Mouse (Mus musculus) adrenal gland, postnatal 4 days (tissue): Measurements from ENCODE around the gene Zfp936. TPM values are rescaled to one million over a fixed set of nuclear protein-coding genes. Genes with fewer than 3 reads are reported as not detected.
"Not testable (repeated sequence)": the region's sequence is repeated elsewhere in the genome, so short reads cannot be mapped to it uniquely, and the experiment has no call there.

Source experiments
- DNase-seq, 2 experiments: peaks; one replicate each; pipeline ENCODE4 v3.0.0; 2021 to 2022; ENCODE audit warnings: low spot score in 2 of 2, mixed read lengths in 2 of 2
- long read RNA-seq, 2 experiments: library from polyadenylated mRNA; stranded (forward); transcript quantifications; one replicate each; pipeline ENCODE4 v2.0.0; 2021
- microRNA-seq: library from miRNA; unstranded; fragments of <30 nt; microRNA quantifications from one replicate; pipeline ENCODE4 v1.2.0, GENCODE M21; 2021
- total RNA-seq, 2 experiments: library from RNA; stranded (reverse); gene quantifications; 2 replicates each; pipeline ENCODE4 v1.2.3; 2021

Zfp936 gene
- total RNA-seq = not detected
- long read RNA-seq, experiment 1 = 0 reads
- long read RNA-seq, experiment 2 = 0 reads

DNA sequence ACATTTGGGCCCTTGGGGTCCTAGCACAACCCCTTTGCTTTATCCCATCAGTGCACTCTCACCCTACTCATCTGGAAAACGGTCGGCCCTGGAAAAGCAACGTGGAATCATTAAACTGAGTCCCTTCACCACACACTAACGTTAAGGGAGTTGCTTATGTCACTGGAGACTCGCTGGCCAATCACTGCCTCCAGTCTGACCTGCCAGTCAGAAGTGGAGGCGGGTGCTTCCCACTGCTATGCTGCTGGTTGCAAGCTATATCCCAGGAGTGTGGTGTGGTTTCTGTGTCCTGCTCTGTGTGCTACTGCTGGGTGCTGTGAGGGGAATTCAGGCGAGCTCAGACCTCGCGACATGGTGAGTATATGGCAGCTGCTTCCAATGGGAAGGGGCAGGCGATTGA lies at the start of gene Zfp936:
Zfp936 (plus strand) TSS at position 301 of the 400 bp plus-strand sequence.
- DNase-seq = not testable (repeated sequence)

DNA sequence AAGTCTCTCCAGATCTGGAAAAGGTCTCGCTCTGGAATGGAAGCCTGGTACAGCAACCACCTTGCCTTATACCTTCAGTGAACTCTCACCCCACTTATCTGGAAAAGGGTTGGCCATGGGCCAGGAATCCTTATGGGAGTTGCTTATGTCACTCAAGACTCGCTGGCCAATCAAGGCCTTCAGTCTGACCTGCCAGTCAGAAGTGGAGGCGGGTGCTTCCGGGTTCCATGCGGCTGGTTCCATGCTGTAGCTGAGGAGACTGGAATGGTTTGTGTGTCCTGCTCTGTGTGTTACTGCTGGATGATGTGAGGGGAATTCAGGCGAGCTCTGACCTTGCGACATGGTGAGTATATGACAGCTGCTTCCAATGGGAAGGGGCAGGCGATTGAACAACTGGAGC lies 36.2 kb upstream of the Zfp936 start:
- no peak for DNase-seq

DNA sequence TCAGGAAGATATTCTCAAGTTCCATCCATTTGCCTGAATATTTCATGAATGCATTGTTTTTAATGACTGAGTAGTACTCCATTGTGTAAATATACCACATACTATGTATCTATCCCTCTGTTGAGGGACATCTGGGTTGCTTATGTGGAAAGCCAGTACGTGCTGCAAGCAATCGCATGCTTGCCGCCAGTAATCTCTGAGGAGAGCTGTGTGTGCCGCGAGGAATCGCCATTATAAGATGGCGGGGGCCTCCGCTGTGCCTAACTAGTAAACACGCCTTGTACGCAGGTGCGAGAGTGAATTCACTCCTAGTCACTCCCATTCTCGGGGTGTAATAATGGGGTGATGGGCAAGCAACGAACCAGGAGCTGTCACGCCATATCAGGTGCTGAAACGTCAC lies 14.7 kb downstream of the Zfp936 start:
- not testable (repeated sequence) for DNase-seq

DNA sequence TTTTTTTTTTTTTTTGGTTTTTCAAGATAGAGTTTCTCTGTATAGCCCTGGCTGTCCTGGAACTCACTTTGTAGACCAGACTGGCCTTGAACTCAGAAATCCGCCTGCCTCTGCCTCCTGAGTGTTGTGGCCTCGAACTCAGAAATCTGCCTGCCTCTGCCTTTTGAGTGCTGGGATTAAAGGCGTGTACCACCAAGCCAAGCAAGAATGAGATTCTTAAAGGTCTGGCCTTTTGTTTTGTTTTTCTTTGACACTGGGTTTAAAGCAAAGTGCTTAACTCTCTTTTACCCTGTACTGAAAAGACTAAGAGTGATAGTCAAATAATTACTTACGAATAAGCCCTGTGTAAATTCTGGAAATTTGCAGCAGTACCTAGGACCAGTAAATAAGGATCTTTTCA lies 50.1 kb downstream of the Zfp936 start:
- DNase-seq = not testable (repeated sequence)

DNA sequence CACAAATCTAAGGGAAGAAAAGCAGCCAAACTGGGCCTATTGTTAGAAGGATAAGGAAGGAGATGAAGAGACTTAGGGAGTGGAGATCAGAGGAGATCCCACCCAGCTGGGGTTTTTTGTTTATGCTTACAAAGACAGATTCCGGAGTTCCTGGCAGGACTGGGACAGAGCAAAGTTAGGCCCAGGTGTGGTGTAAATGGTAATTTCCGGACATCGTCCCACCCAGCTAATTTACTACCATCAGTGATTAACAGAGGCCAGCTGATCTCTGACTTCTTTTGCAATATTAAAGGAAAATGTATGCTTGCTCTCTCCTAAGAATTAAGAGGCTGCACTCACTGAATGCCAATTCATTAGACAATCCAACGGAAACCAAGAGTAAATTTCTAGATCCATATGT lies 53.1 kb downstream of the Zfp936 start:
- DNase-seq = not testable (repeated sequence)

DNA sequence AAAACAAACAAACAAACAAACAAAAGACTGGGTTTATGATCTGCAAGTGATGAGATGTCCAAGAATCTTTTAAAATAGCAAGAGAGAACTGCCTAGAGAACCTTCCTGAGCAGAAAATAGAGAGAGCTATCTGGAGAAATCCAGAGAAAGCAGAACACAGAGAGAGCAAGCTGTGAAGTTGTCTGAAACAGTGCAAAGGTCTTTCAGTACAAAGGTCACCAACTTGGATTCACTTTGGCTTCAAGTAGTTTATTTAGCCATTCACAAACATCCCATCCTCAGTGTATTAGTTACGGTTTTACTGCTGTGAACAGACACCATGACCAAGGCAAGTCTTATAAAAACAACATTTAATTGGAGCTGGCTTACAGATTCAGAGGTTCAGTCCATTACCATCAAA lies 53.8 kb downstream of the Zfp936 start:
- not testable (repeated sequence) for DNase-seq

DNA sequence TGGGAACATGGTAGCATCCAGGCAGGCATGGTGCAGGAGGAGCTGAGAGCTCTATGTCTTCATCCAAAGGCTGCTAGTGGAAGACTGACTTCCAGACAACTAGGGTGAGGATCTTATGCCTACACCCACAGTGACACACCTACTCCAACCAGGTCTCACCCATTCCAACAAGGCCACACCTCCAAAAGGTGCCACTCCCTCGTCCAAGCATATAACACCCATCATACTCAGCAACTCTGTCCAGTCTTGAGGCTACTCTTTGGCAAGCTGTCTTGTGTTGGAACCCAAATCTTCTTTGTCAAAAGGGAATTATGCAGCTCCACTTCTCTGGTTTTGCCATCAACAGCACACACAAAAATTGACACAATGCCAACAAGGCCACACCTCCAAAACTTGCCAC lies 54.2 kb downstream of the Zfp936 start:
- not testable (repeated sequence) for DNase-seq

DNA sequence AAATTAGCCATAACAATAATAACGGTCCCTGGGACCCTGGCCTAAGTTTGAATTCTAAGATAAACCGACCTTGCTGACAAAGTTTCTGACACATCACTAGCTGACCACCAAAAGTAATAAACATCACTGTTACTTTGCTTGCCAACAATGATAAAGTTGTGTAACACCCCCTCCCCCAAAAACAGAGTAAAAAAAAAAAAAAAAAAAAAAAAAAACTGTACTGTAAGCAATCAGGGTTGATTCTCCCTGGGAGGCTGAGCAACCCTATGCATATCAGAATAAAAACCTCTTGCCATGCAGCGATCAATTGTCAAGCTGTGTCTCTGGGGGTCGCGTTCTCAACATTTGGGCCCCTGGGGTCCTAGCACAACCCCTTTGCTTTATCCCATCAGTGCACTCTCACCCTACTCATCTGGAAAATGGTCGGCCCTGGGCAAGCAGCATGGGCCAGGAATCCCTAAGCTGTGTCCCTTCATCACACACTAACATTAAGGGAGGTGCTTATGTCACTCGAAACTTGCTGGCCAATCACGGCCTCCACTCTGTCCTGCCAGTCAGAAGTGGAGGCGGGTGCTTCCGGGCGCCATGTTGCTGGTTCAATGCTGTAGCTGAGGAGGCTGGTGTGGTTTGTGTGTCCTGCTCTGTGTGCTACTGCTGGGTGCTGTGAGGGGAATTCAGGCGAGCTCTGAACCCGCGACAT lies 63.1 kb downstream of the Zfp936 start:
- DNase-seq = no peak

DNA sequence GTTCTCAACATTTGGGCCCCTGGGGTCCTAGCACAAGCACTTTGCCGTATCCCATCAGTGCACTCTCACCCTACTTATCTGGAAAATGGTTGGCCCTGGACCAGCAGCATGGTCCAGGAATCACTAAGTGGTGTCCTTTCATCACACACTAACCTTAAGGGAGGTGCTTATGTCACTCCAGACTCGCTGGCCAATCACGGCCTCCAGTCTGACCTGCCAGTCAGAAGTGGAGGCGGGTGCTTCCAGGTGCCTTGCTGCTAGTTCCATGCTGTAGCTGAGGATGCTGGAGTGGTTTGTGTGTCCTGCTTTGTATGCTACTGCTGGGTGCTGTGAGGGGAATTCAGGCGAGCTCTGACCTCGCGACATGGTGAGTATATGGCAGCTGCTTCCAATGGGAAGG lies 99.8 kb downstream of the Zfp936 start:
- DNase-seq = not testable (repeated sequence)

Small RNA genes lying within 50 kb of the gene (microRNA-seq; reads per million reads assigned to microRNA genes)
- not detected for gene Gm22707

Other genes with a start within 250 kb of the Zfp936 start
- under 1 TPM; 0.14 to 0.17 TPM for gene Gm2381, start 247.0 kb upstream of the Zfp936 start, total RNA-seq
- gene Vmn2r63, start 180.4 kb upstream of the Zfp936 start, total RNA-seq = not detected
- gene Gm9268, start 95.5 kb upstream of the Zfp936 start, total RNA-seq = not detected
- gene Zfp715, start 199.1 kb downstream of the Zfp936 start, total RNA-seq = 10 to 100 TPM; 19.0 to 19.5 TPM
- under 1 TPM in 1 of 2 experiments, not detected in 1; 0.17 TPM for gene Siglecf, start 237.1 kb downstream of the Zfp936 start, total RNA-seq